In the genomic region with DNA sequence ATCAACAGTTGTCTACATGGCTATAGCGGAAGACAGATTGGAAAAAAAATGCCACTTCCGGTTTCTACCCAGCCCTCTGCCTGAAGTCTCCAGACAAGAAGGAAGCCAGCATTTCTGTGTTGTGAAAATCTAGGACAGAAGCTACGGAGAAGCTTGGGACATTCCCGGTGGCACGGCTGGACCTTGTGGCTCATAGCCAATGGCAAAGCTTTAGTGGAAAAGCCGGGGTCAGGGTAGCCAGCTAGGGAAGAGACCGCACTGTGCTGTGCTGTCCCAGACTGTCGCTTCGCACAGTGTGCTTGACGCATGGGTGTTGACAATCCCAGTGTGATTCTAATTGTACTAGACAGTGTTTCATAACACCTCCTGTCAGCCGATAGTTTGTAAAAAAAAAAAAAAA, we compare ENCODE assay signal across 10 mouse cellular contexts.
DNase-seq lines count a peak whose midpoint lies in the region; ATAC-seq and TF ChIP-seq lines count a peak whose summit lies in the region.
"Had no signal": no experiment of that assay in that cellular context is flagged by ENCODE, and none has a peak within 500 bp of the region (broad histone marks: within the 10 kb centered on the region; RNA-seq: fewer than 3 reads in every experiment).

No protein-coding gene starts in this region.

- DNase-seq in layer of hippocampus, adult 2 months (ENCODE audit: low spot score in 2 of 2) = no peak
- DNase-seq in layer of hippocampus, adult 9-10 months (ENCODE audit: low spot score) = no peak
- no peak for DNase-seq in urinary bladder, postnatal 14 days (ENCODE audit: low spot score)
- DNase-seq in natural killer cell, adult 2 months (ENCODE audit: low spot score in 2 of 2) = no peak
- no peak for DNase-seq in urinary bladder, adult 18-20 months (ENCODE audit: low spot score in 2 of 2)

- H3K4me3 ChIP-seq in layer of hippocampus, adult 2 months = peak overlapping the region; percentile 20; the same call in 1 of the 2 replicates
- H3K4me3 ChIP-seq: embryonic facial prominence, embryonic 15.5 days; liver, embryonic 12.5 days had no signal

- peak; percentile 49; the same call in 1 of the 2 replicates for ATAC-seq in cerebellum, adult (ENCODE audit: insufficient number of reproducible peaks, low FRiP score, low TSS enrichment)
- peak; percentile 38; the same call in 1 of the 2 replicates for ATAC-seq in granulocyte monocyte progenitor cell, adult 5-6 weeks (replicated peaks; ENCODE audit: poor library complexity, severe bottlenecking)
- peak; percentile 33; the same call in 1 of the 2 replicates for ATAC-seq in megakaryocyte progenitor cell, adult 5-6 weeks (replicated peaks; ENCODE audit: poor library complexity)

- TF ChIP-seq CTCF in layer of hippocampus, adult 2 months (conservative IDR thresholded peaks at IDR 0.05) = no peak

- H3K27ac ChIP-seq in layer of hippocampus, adult 2 months = no peak overlapping the region
- H3K27ac ChIP-seq: embryonic facial prominence, embryonic 15.5 days; liver, embryonic 12.5 days had no signal
